Mouse (Mus musculus): Measurements from ENCODE around the gene Avpr1b. TPM values are rescaled to one million over a fixed set of nuclear protein-coding genes. Genes with fewer than 3 reads are reported as not detected.
"Not testable (repeated sequence)": the region's sequence is repeated elsewhere in the genome, so short reads cannot be mapped to it uniquely, and the experiment has no call there.

Gene Avpr1b
- polyA plus RNA-seq, 1 experiment from 2014 or later: not detected

GRCm38 (mm10) chr1:131618576-131618975 is 19.5 kb downstream of the Avpr1b start:
- ATAC-seq (ENCODE audit: insufficient read depth): no peak
- Histone ChIP-seq H3K9ac (no peak overlapping the region), H3K9me3 (ENCODE audit: low read depth, low read length) (no peaks in the 10 kb centered on the region), H3K4me1 (ENCODE audit: insufficient read depth) (no peaks in the 10 kb centered on the region), H3K27me3 (ENCODE audit: insufficient read depth, low read length) (no peaks in the 10 kb centered on the region), H3K36me3 (ENCODE audit: insufficient read depth) (no peaks in the 10 kb centered on the region), H3K4me3 (ENCODE audit: low read depth, low read length) (no peak overlapping the region), H3K4me2 (no peak overlapping the region), H3K27ac (ENCODE audit: low read depth) (no peak overlapping the region)
- DNase-seq: no peak
- no peak for TF ChIP-seq CTCF (IDR thresholded peaks at IDR 0.05; ENCODE audit: low read depth)
- WGBS: 71% methylated on average over 1 of the region's 1 CpGs

- Histone ChIP-seq H3K9ac (no peak overlapping the region), H3K36me3 (ENCODE audit: insufficient read depth) (no peaks in the 10 kb centered on the region), H3K4me1 (ENCODE audit: insufficient read depth) (no peaks in the 10 kb centered on the region), H3K27ac (ENCODE audit: low read depth) (no peak overlapping the region), H3K4me3 (ENCODE audit: low read depth, low read length) (no peak overlapping the region), H3K9me3 (ENCODE audit: low read depth, low read length) (no peaks in the 10 kb centered on the region), H3K4me2 (no peak overlapping the region), H3K27me3 (ENCODE audit: insufficient read depth, low read length) (no peaks in the 10 kb centered on the region)
- no peak for TF ChIP-seq CTCF (IDR thresholded peaks at IDR 0.05; ENCODE audit: low read depth)
- no peak for ATAC-seq (ENCODE audit: insufficient read depth)
- no peak for DNase-seq
- 62% methylated on average over 7 of the region's 7 CpGs for WGBS
Observed at GRCm38 (mm10) chr1:131619348-131619747, 20.3 kb downstream of the Avpr1b start.

- no peaks in the 10 kb centered on the region for H3K4me1 ChIP-seq (ENCODE audit: insufficient read depth)
- no peaks in the 10 kb centered on the region for H3K27me3 ChIP-seq (ENCODE audit: insufficient read depth, low read length)
- no peak overlapping the region for H3K9ac ChIP-seq
- no peak overlapping the region for H3K4me2 ChIP-seq
- H3K27ac ChIP-seq (ENCODE audit: low read depth): no peak overlapping the region
- H3K36me3 ChIP-seq (ENCODE audit: insufficient read depth): no peaks in the 10 kb centered on the region
- H3K9me3 ChIP-seq (ENCODE audit: low read depth, low read length): no peaks in the 10 kb centered on the region
- no peak overlapping the region for H3K4me3 ChIP-seq (ENCODE audit: low read depth, low read length)
- ATAC-seq (ENCODE audit: insufficient read depth) (no peak), DNase-seq (no peak)
- TF ChIP-seq CTCF (IDR thresholded peaks at IDR 0.05; ENCODE audit: low read depth): no peak
- 51% methylated on average over 3 of the region's 3 CpGs for WGBS
Observed at GRCm38 (mm10) chr1:131623644-131624043, 24.6 kb downstream of the Avpr1b start.

GRCm38 (mm10) chr1:131624175-131624835 is 25.3 kb downstream of the Avpr1b start:
- no peaks in the 10 kb centered on the region for H3K27me3 ChIP-seq (ENCODE audit: insufficient read depth, low read length)
- H3K4me2 ChIP-seq: no peak overlapping the region
- H3K36me3 ChIP-seq (ENCODE audit: insufficient read depth): no peaks in the 10 kb centered on the region
- DNase-seq (no peak), ATAC-seq (ENCODE audit: insufficient read depth) (no peak)
- no peak overlapping the region for H3K27ac ChIP-seq (ENCODE audit: low read depth)
- no peaks in the 10 kb centered on the region for H3K9me3 ChIP-seq (ENCODE audit: low read depth, low read length)
- no peaks in the 10 kb centered on the region for H3K4me1 ChIP-seq (ENCODE audit: insufficient read depth)
- H3K9ac ChIP-seq: no peak overlapping the region
- TF ChIP-seq CTCF (IDR thresholded peaks at IDR 0.05; ENCODE audit: low read depth): no peak
- 28% methylated on average over 3 of the region's 3 CpGs for WGBS
- H3K4me3 ChIP-seq (ENCODE audit: low read depth, low read length): no peak overlapping the region

- Histone ChIP-seq H3K27me3 (ENCODE audit: insufficient read depth, low read length) (no peaks in the 10 kb centered on the region), H3K9ac (no peak overlapping the region), H3K4me2 (no peak overlapping the region), H3K4me1 (ENCODE audit: insufficient read depth) (no peaks in the 10 kb centered on the region), H3K9me3 (ENCODE audit: low read depth, low read length) (no peaks in the 10 kb centered on the region), H3K4me3 (ENCODE audit: low read depth, low read length) (no peak overlapping the region), H3K27ac (ENCODE audit: low read depth) (no peak overlapping the region), H3K36me3 (ENCODE audit: insufficient read depth) (no peaks in the 10 kb centered on the region)
- ATAC-seq (ENCODE audit: insufficient read depth) (no peak), DNase-seq (no peak)
- WGBS: 87% methylated on average over 6 of the region's 6 CpGs
- TF ChIP-seq CTCF (IDR thresholded peaks at IDR 0.05; ENCODE audit: low read depth): no peak
Observed at GRCm38 (mm10) chr1:131626200-131626599, 27.2 kb downstream of the Avpr1b start.

GRCm38 (mm10) chr1:131632216-131632615 is 33.2 kb downstream of the Avpr1b start:
- H3K9me3 ChIP-seq (ENCODE audit: low read depth, low read length); H3K27me3 ChIP-seq (ENCODE audit: insufficient read depth, low read length); ATAC-seq (ENCODE audit: insufficient read depth); H3K4me3 ChIP-seq (ENCODE audit: low read depth, low read length); H3K27ac ChIP-seq (ENCODE audit: low read depth); H3K4me2 ChIP-seq; H3K9ac ChIP-seq; H3K36me3 ChIP-seq (ENCODE audit: insufficient read depth); H3K4me1 ChIP-seq (ENCODE audit: insufficient read depth): not testable (repeated sequence)
- WGBS: 40% methylated on average over 6 of the region's 6 CpGs
- peak; percentile 80 for DNase-seq

- no peaks in the 10 kb centered on the region for H3K9me3 ChIP-seq (ENCODE audit: low read depth, low read length)
- DNase-seq (no peak), ATAC-seq (ENCODE audit: insufficient read depth) (no peak)
- no peak overlapping the region for H3K4me3 ChIP-seq (ENCODE audit: low read depth, low read length)
- TF ChIP-seq CTCF (IDR thresholded peaks at IDR 0.05; ENCODE audit: low read depth): no peak
- no peak overlapping the region for H3K27ac ChIP-seq (ENCODE audit: low read depth)
- no peak overlapping the region for H3K4me2 ChIP-seq
- no peaks in the 10 kb centered on the region for H3K4me1 ChIP-seq (ENCODE audit: insufficient read depth)
- no peaks in the 10 kb centered on the region for H3K27me3 ChIP-seq (ENCODE audit: insufficient read depth, low read length)
- H3K9ac ChIP-seq: no peak overlapping the region
- H3K36me3 ChIP-seq (ENCODE audit: insufficient read depth): no peaks in the 10 kb centered on the region
Observed at GRCm38 (mm10) chr1:131634495-131634894, 35.5 kb downstream of the Avpr1b start.

All from lung, embryonic 14.5 days (tissue).